ENCODE assay signal across 8 mouse cellular contexts in the genomic region with DNA sequence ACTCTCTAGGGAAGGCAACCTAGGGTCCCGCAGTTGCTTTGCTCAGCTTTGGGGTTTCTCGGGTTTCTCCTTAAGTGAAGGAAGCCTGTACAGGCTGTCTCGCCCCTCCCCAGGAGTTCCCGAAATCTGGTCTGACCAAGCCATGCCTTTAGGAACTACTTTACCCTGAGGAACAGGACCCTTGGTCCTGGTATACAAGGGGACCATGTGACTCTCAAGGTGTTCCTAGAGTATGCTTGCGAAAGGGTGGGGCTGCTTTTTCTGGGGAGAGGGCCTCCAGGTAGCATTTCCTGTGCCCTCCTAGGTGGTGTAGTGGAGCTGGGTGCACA. TPM values are rescaled to one million over a fixed set of nuclear protein-coding genes. Genes with fewer than 3 reads are reported as not detected.
A peak's percentile ranks its signal among the peaks of the same experiment; 100 is the strongest.
DNase-seq lines count a peak whose midpoint lies in the region; ATAC-seq and TF ChIP-seq lines count a peak whose summit lies in the region.

No protein-coding gene starts in this region.

- 8% methylated on average over 5 of the region's 5 CpGs for WGBS in hindbrain, embryonic 10.5 days

- peak overlapping the region; percentile 47 to 90 (median 84) for H3K4me3 ChIP-seq in CH12.LX (replicated peaks in 1 of 3; ENCODE audit: low read depth in 2 of 3, low read length in 2 of 3, poor library complexity in 1 of 3)
- peak overlapping the region; percentile 82 for H3K4me3 ChIP-seq in hindbrain, embryonic 10.5 days

- peaks cover 15 to 25% of the 10 kb centered on the region in 2 experiments for H3K36me3 ChIP-seq in CH12.LX (replicated peaks in 1 of 2; ENCODE audit: control insufficient read depth in 1 of 2, insufficient read depth in 1 of 2, low read length in 1 of 2)
- peaks cover 20% of the 10 kb centered on the region for H3K36me3 ChIP-seq in hindbrain, embryonic 10.5 days

- in situ Hi-C loops in CH12.LX (cut with MboI; ENCODE audit: low pct_ligation_motif_present, low pct_unique_long_range_greater_than_20kb, low sequenced_read_pairs) = no loop called here

- no peaks in the 10 kb centered on the region for H3K9me3 ChIP-seq in CH12.LX (replicated peaks; ENCODE audit: low read length)
- H3K9me3 ChIP-seq in hindbrain, embryonic 10.5 days = no peaks in the 10 kb centered on the region

- H3K79me2 ChIP-seq in CH12.LX (replicated peaks; ENCODE audit: control insufficient read depth, extremely low read depth, insufficient read depth, poor library complexity, severe bottlenecking) = peaks cover 3% of the 10 kb centered on the region

- intact Hi-C loops in gastrocnemius, postnatal 14 days (cut with DNase I; ENCODE audit: low total_unique reads) = no loop called here

- H3K27ac ChIP-seq in CH12.LX (ENCODE audit: insufficient read depth, low read depth) = no peak overlapping the region
- H3K27ac ChIP-seq in hindbrain, embryonic 10.5 days = peak overlapping the region; percentile 91

- TF ChIP-seq EP300 in CH12.LX (IDR thresholded peaks at IDR 0.05; ENCODE audit: low read length) = no peak

- peak overlapping the region; percentile 89 for H3K9ac ChIP-seq in CH12.LX (ENCODE audit: insufficient read depth, low read depth)

- no peaks in the 10 kb centered on the region for H3K27me3 ChIP-seq in CH12.LX (replicated peaks)
- H3K27me3 ChIP-seq in hindbrain, embryonic 10.5 days (ENCODE audit: insufficient read depth, poor library complexity, severe bottlenecking) = no peaks in the 10 kb centered on the region

- dilution Hi-C loops in CH12.LX (cut with MboI; ENCODE audit: extremely low pct_ligation_motif_present, extremely low pct_unique_long_range_greater_than_20kb, low sequenced_read_pairs) = no loop called here

- TF ChIP-seq POLR2A in CH12.LX (IDR thresholded peaks at IDR 0.05; ENCODE audit: low read depth, low read length) = no peak

- peak overlapping the region; percentile 86 for H3K4me2 ChIP-seq in CH12.LX (ENCODE audit: insufficient read depth, low read depth, poor library complexity, severe bottlenecking)

- no peak for TF ChIP-seq RAD21 in CH12.LX (IDR thresholded peaks at IDR 0.05; ENCODE audit: low read depth, low read length)

- TF ChIP-seq CTCF in CH12.LX (conservative IDR thresholded peaks at IDR 0.05 in 1 of 2, IDR thresholded peaks at IDR 0.05 in 1 of 2; ENCODE audit: low read depth in 2 of 2, low read length in 2 of 2) = no peak

- peak; percentile 1; the same call in 1 of the 2 replicates for ATAC-seq in frontal cortex, adult (ENCODE audit: low TSS enrichment)
- no peak for ATAC-seq in erythroid progenitor cell, adult 5-6 weeks (replicated peaks; ENCODE audit: low FRiP score, poor library complexity, severe bottlenecking)

- no peak for DNase-seq in frontal cortex, adult 2 months (ENCODE audit: extremely low spot score in 1 of 2, low spot score in 1 of 2)
- no peak for DNase-seq in CH12.LX (ENCODE audit: extremely low read depth)
- no peak for DNase-seq in hindbrain, embryonic 10.5 days (ENCODE audit: low spot score)
- DNase-seq in lung, postnatal 36 days = peak; percentile 11
- DNase-seq in ovary, postnatal 36 days (ENCODE audit: low spot score) = no peak
- no peak for DNase-seq in gastrocnemius, postnatal 14 days

- H3K4me1 ChIP-seq in CH12.LX (ENCODE audit: control insufficient read depth in 1 of 2, insufficient read depth in 2 of 2) = peaks cover 17 to 71% of the 10 kb centered on the region in 2 experiments
- peaks cover 22% of the 10 kb centered on the region for H3K4me1 ChIP-seq in hindbrain, embryonic 10.5 days (replicated peaks)

TF ChIP-seq in CH12.LX, 34 proteins besides CTCF, POLR2A, EP300 and RAD21:
- TF ChIP-seq JUN (IDR thresholded peaks at IDR 0.05; ENCODE audit: insufficient read depth, low read depth, low read length) (no peak), MAZ (IDR thresholded peaks at IDR 0.05; ENCODE audit: low read depth, low read length) (no peak), MEF2A (IDR thresholded peaks at IDR 0.05; ENCODE audit: borderline replicate concordance, low read depth, low read length) (no peak), USF2 (conservative IDR thresholded peaks at IDR 0.05; ENCODE audit: low read depth, low read length) (no peak), POLR2AphosphoS2 (IDR thresholded peaks at IDR 0.05; ENCODE audit: low read depth, low read length) (no peak)

RNA-seq across cellular contexts. Expression of gene Echs1, which starts 9.7 kb away (rescaled TPM):
- 62.3 and 72.0 TPM in 2 replicates for polyA plus RNA-seq in frontal cortex, adult 2 months (2012; rRNA removed)
- 39.8 and 43.3 TPM in 2 replicates for total RNA-seq in CH12.LX (2012; rRNA removed)
- 72.0 and 74.4 TPM in 2 replicates for total RNA-seq in CH12.LX (2014; rRNA removed)
- 43.8 and 47.8 TPM in 2 replicates for polyA plus RNA-seq in CH12.LX (2012; ENCODE audit: insufficient read length, low read depth)
- 153 and 156 TPM in 2 replicates for polyA plus RNA-seq in hindbrain, embryonic 10.5 days (2016; fragmentation: Nextera tagmentation; extraction: Ambion mirVana)
- 16.2 and 20.1 TPM in 2 replicates for total RNA-seq in erythroid progenitor cell, adult 5-6 weeks (2015; ENCODE audit: low replicate concordance)
- total RNA-seq in erythroid progenitor cell, adult 5-6 weeks (2017; ENCODE audit: low replicate concordance) = 8.6 and 12.6 TPM in 2 replicates
- total RNA-seq in gastrocnemius, postnatal 14 days (2021) = 100 to 1,000 TPM in 1 of 2 experiments, 10 to 100 TPM in 1; 91.8 to 114 TPM

RNA-seq across cellular contexts. Expression of gene Paox, which starts 10.4 kb away (rescaled TPM):
- polyA plus RNA-seq in frontal cortex, adult 2 months (2012; rRNA removed) = 3.7 and 5.0 TPM in 2 replicates
- total RNA-seq in CH12.LX (2012; rRNA removed) = 40.0 and 42.3 TPM in 2 replicates
- total RNA-seq in CH12.LX (2014; rRNA removed) = 34.5 and 36.6 TPM in 2 replicates
- polyA plus RNA-seq in CH12.LX (2012; ENCODE audit: insufficient read length, low read depth) = 30.4 and 39.7 TPM in 2 replicates
- 15.7 and 21.7 TPM in 2 replicates for polyA plus RNA-seq in hindbrain, embryonic 10.5 days (2016; fragmentation: Nextera tagmentation; extraction: Ambion mirVana)
- total RNA-seq in erythroid progenitor cell, adult 5-6 weeks (2015; ENCODE audit: low replicate concordance) = 6.8 TPM in 1 of 2 replicates, not detected in the other
- total RNA-seq in erythroid progenitor cell, adult 5-6 weeks (2017; ENCODE audit: low replicate concordance) = 2.0 and 2.8 TPM in 2 replicates
- total RNA-seq in gastrocnemius, postnatal 14 days (2021) = 1 to 10 TPM; 3.7 to 4.7 TPM

RNA-seq across cellular contexts. Expression of gene Mtg1, which starts 11.4 kb away (rescaled TPM):
- 41.5 and 43.0 TPM in 2 replicates for polyA plus RNA-seq in frontal cortex, adult 2 months (2012; rRNA removed)
- total RNA-seq in CH12.LX (2012; rRNA removed) (19.3 and 26.6 TPM in 2 replicates), CH12.LX (2014; rRNA removed) (20.7 and 29.4 TPM in 2 replicates)
- polyA plus RNA-seq in CH12.LX (2012; ENCODE audit: insufficient read length, low read depth) = 39.6 and 39.8 TPM in 2 replicates
- polyA plus RNA-seq in hindbrain, embryonic 10.5 days (2016; fragmentation: Nextera tagmentation; extraction: Ambion mirVana) = 29.4 and 30.1 TPM in 2 replicates
- total RNA-seq in erythroid progenitor cell, adult 5-6 weeks (2015; ENCODE audit: low replicate concordance) = 7.6 TPM in 1 of 2 replicates, not detected in the other
- total RNA-seq in erythroid progenitor cell, adult 5-6 weeks (2017; ENCODE audit: low replicate concordance) = 1.4 TPM in 1 of 2 replicates, not detected in the other
- 10 to 100 TPM; 22.9 to 23.6 TPM for total RNA-seq in gastrocnemius, postnatal 14 days (2021)

RNA-seq across cellular contexts. Expression of gene Fuom, which starts 23.7 kb away (rescaled TPM):
- 87.3 and 98.1 TPM in 2 replicates for polyA plus RNA-seq in frontal cortex, adult 2 months (2012; rRNA removed)
- total RNA-seq in CH12.LX (2012; rRNA removed) = 0.76 and 1.8 TPM in 2 replicates
- not detected in 2 replicates for total RNA-seq in CH12.LX (2014; rRNA removed)
- 0.64 and 0.86 TPM in 2 replicates for polyA plus RNA-seq in CH12.LX (2012; ENCODE audit: insufficient read length, low read depth)
- 13.6 and 17.9 TPM in 2 replicates for polyA plus RNA-seq in hindbrain, embryonic 10.5 days (2016; fragmentation: Nextera tagmentation; extraction: Ambion mirVana)
- not detected in 2 replicates for total RNA-seq in erythroid progenitor cell, adult 5-6 weeks (2015; ENCODE audit: low replicate concordance)
- total RNA-seq in erythroid progenitor cell, adult 5-6 weeks (2017; ENCODE audit: low replicate concordance) = not detected in 2 replicates
- 10 to 100 TPM; 33.6 to 43.7 TPM for total RNA-seq in gastrocnemius, postnatal 14 days (2021)

RNA-seq across cellular contexts. Expression of gene Sprn, which starts 28.7 kb away (rescaled TPM):
- polyA plus RNA-seq in frontal cortex, adult 2 months (2012; rRNA removed) = 103 and 125 TPM in 2 replicates
- not detected in 2 replicates for total RNA-seq in CH12.LX (2012; rRNA removed)
- not detected in 2 replicates for total RNA-seq in CH12.LX (2014; rRNA removed)
- polyA plus RNA-seq in CH12.LX (2012; ENCODE audit: insufficient read length, low read depth) = not detected in 2 replicates
- polyA plus RNA-seq in hindbrain, embryonic 10.5 days (2016; fragmentation: Nextera tagmentation; extraction: Ambion mirVana) = 0.46 and 1.4 TPM in 2 replicates
- total RNA-seq in erythroid progenitor cell, adult 5-6 weeks (2015; ENCODE audit: low replicate concordance) = not detected in 2 replicates
- total RNA-seq in erythroid progenitor cell, adult 5-6 weeks (2017; ENCODE audit: low replicate concordance) = not detected in 2 replicates
- under 1 TPM; 0.23 to 0.47 TPM for total RNA-seq in gastrocnemius, postnatal 14 days (2021)

Comparison
In these comparisons a context has a peak if more than half of its experiments do, and no peak if none do; other contexts are left out.
1. RNA of gene Paox, which starts 10.4 kb away (total RNA-seq): 34.5 to 42.3 TPM in CH12.LX; 3.7 to 4.7 TPM in gastrocnemius, postnatal 14 days and 2.0 to 6.8 TPM in erythroid progenitor cell, adult 5-6 weeks; every median in the first group is over 4 times any median in the second.